Mouse (Mus musculus) midbrain, embryonic 12.5 days (tissue): Measurements from ENCODE around the gene Tubb4b. TPM values are rescaled to one million over a fixed set of nuclear protein-coding genes. Genes with fewer than 3 reads are reported as not detected.

Experiments used
- ATAC-seq: fragments of 200-750 bp; cut with Nextera tagmentation; 2 replicates; pipeline ENCODE4 v1.8.0; 2017; ENCODE audit warnings: low read depth, moderate TSS enrichment, moderate library complexity; ENCODE audit not compliant: low FRiP score
- H3K27ac ChIP-seq: fragments of 300-500 bp; sonication (generic); replicated peaks from 2 replicates; pipeline ENCODE4 v1.5.1; 2016; ENCODE audit warnings: mild to moderate bottlenecking
- H3K27me3 ChIP-seq: fragments of 300-500 bp; sonication (generic); 2 replicates; pipeline ENCODE4 v1.6.1; 2016; ENCODE audit warnings: mild to moderate bottlenecking
- H3K36me3 ChIP-seq: fragments of 300-500 bp; sonication (generic); 2 replicates; pipeline ENCODE4 v1.6.1; 2016
- H3K4me1 ChIP-seq: fragments of 300-500 bp; sonication (generic); 2 replicates; pipeline ENCODE4 v1.6.1; 2016
- H3K4me2 ChIP-seq: fragments of 300-500 bp; sonication (generic); replicated peaks from 2 replicates; pipeline ENCODE4 v1.6.1; 2016; ENCODE audit warnings: mild to moderate bottlenecking, moderate library complexity
- H3K4me3 ChIP-seq: fragments of 300-500 bp; sonication (generic); 2 replicates; pipeline ENCODE4 v1.5.1; 2016; ENCODE audit warnings: mild to moderate bottlenecking
- H3K9ac ChIP-seq: fragments of 300-500 bp; sonication (generic); replicated peaks from 2 replicates; pipeline ENCODE4 v1.6.1; 2016; ENCODE audit warnings: mild to moderate bottlenecking, moderate library complexity
- H3K9me3 ChIP-seq: fragments of 300-500 bp; sonication (generic); 2 replicates; pipeline ENCODE4 v1.6.1; 2016; ENCODE audit warnings: mild to moderate bottlenecking
- WGBS: fragments of 180-500 bp; shearing (Covaris S2); methylation state at CpG from one replicate; pipeline ENCODE4 v1.1.7; 2016; 5-methylcytosine and 5-hydroxymethylcytosine counted together
- polyA plus RNA-seq: library from polyadenylated mRNA; unstranded; fragments of >200 nt; fragmentation: Nextera tagmentation; extraction: Ambion mirVana; gene quantifications from 2 replicates; pipeline ENCODE4 v1.2.1, GENCODE M21; 2016

Tubb4b gene
- polyA plus RNA-seq, 1 experiment from 2014 or later = 476 TPM

DNA sequence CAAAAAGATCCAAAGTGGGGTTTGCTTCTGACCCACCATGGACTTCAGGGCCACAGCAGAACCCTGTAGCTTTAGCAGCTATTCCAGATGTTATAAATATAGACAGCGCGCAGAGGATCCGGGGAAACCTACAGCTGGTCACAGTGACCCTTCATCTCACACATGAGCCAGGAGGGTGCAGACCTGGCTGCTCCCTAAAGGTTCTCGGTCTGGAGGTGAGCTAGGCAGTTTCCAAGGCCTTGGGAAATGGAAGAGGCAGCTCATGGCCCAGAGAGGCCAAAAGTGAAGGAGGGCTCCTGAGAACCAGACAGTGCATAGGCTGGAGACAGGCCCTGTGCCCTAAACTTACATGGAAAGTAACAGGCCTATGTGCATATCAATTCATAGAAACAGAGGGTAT lies 50.7 kb downstream of the Tubb4b start:
- no peak overlapping the region for H3K4me2 ChIP-seq
- H3K27me3 ChIP-seq = 0 out of 2 replicates have a peak, but pooled peaks cover 8% of the 10 kb centered on the region
- ATAC-seq = no peak
- no peaks in the 10 kb centered on the region for H3K36me3 ChIP-seq
- 96% methylated on average over 4 of the region's 4 CpGs for WGBS
- no peak overlapping the region for H3K27ac ChIP-seq
- H3K9me3 ChIP-seq = no peaks in the 10 kb centered on the region
- H3K9ac ChIP-seq = no peak overlapping the region
- peaks cover 68% of the 10 kb centered on the region for H3K4me1 ChIP-seq
- no peak overlapping the region for H3K4me3 ChIP-seq

DNA sequence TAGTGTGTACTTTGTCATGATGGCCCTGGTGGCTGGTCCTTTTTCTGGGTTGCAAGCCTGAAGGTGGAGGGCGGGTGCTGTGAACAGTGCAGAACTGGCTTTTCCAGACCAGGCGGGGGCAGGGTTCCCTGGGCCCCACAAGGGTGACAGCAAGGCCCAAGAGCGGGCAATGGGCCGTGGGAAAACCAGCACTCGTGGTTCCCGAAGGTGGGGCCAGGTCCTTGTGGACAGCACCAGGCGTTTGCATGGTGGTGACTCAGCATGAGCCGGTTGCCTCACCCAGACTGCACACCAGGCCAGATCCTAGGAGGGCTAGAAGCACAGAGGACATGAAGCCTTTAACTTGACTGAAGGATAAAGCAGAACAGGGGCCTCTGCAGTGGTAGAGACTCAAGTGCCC lies 51.9 kb downstream of the Tubb4b start:
- WGBS = 72% methylated on average over 8 of the region's 8 CpGs
- peaks cover 66% of the 10 kb centered on the region for H3K4me1 ChIP-seq
- no peak for ATAC-seq

More for the DNA sequence above, 51.9 kb downstream of the Tubb4b start:
- Histone ChIP-seq H3K27me3 (0 out of 2 replicates have a peak, but pooled peaks cover 8% of the 10 kb centered on the region), H3K9ac (no peak overlapping the region), H3K27ac (no peak overlapping the region; the same call in 1 of the 2 replicates), H3K36me3 (no peaks in the 10 kb centered on the region), H3K4me3 (no peak overlapping the region), H3K9me3 (no peaks in the 10 kb centered on the region), H3K4me2 (no peak overlapping the region)

Other genes with a start within 250 kb of the Tubb4b start
- 140 TPM in 2 replicates for gene Mrpl41, start 249.6 kb downstream of the Tubb4b start, polyA plus RNA-seq
- gene Pnpla7, start 248.7 kb downstream of the Tubb4b start, polyA plus RNA-seq = 3.6 and 5.5 TPM in 2 replicates
- 102 and 104 TPM in 2 replicates for gene Nsmf, start 170.3 kb downstream of the Tubb4b start, polyA plus RNA-seq
- gene Entpd8, start 144.4 kb downstream of the Tubb4b start, polyA plus RNA-seq = not detected in 2 replicates
- not detected in 2 replicates for gene Noxa1, start 129.6 kb downstream of the Tubb4b start, polyA plus RNA-seq
- gene Nrarp, start 43.9 kb downstream of the Tubb4b start, polyA plus RNA-seq = 91.2 and 92.1 TPM in 2 replicates
- 1.4 and 1.6 TPM in 2 replicates for gene Tor4a, start 27.8 kb downstream of the Tubb4b start, polyA plus RNA-seq
- 118 and 123 TPM in 2 replicates for gene Nelfb, start 13.2 kb downstream of the Tubb4b start, polyA plus RNA-seq
- gene Stpg3, start 10.1 kb downstream of the Tubb4b start, polyA plus RNA-seq = not detected in 2 replicates
- gene Fam166a, start 6.0 kb downstream of the Tubb4b start, polyA plus RNA-seq = 0.21 and 1.6 TPM in 2 replicates
- gene Slc34a3, start 9.7 kb upstream of the Tubb4b start, polyA plus RNA-seq = not detected in 2 replicates
- not detected in 2 replicates for gene Rnf224, start 12.1 kb upstream of the Tubb4b start, polyA plus RNA-seq
- 31.9 and 35.3 TPM in 2 replicates for gene Rnf208, start 17.6 kb upstream of the Tubb4b start, polyA plus RNA-seq
- not detected in 2 replicates for gene Cysrt1, start 17.8 kb upstream of the Tubb4b start, polyA plus RNA-seq
- gene AL732309.1, start 22.2 kb upstream of the Tubb4b start, polyA plus RNA-seq = 5.1 and 5.2 TPM in 2 replicates
- gene Tmem203, start 30.7 kb upstream of the Tubb4b start, polyA plus RNA-seq = 20.6 and 23.6 TPM in 2 replicates
- 10.1 and 10.2 TPM in 2 replicates for gene Tprn, start 37.9 kb upstream of the Tubb4b start, polyA plus RNA-seq
- 210 and 216 TPM in 2 replicates for gene Ssna1, start 47.7 kb upstream of the Tubb4b start, polyA plus RNA-seq
- gene Anapc2, start 47.8 kb upstream of the Tubb4b start, polyA plus RNA-seq = 143 and 144 TPM in 2 replicates
- gene Tmem210, start 63.4 kb upstream of the Tubb4b start, polyA plus RNA-seq = not detected in 2 replicates
- not detected in 2 replicates for gene Lrrc26, start 65.2 kb upstream of the Tubb4b start, polyA plus RNA-seq
- 6.1 and 8.2 TPM in 2 replicates for gene Grin1, start 94.5 kb upstream of the Tubb4b start, polyA plus RNA-seq
- 72.2 and 72.9 TPM in 2 replicates for gene Man1b1, start 107.6 kb upstream of the Tubb4b start, polyA plus RNA-seq
- gene Dpp7, start 131.7 kb upstream of the Tubb4b start, polyA plus RNA-seq = 19.5 and 20.5 TPM in 2 replicates
- gene Uap1l1, start 141.0 kb upstream of the Tubb4b start, polyA plus RNA-seq = 2.9 and 7.4 TPM in 2 replicates
- 52.1 and 52.3 TPM in 2 replicates for gene Sapcd2, start 147.6 kb upstream of the Tubb4b start, polyA plus RNA-seq
- gene Entpd2, start 171.2 kb upstream of the Tubb4b start, polyA plus RNA-seq = 0.20 TPM in 2 replicates
- gene Npdc1, start 174.6 kb upstream of the Tubb4b start, polyA plus RNA-seq = 216 and 221 TPM in 2 replicates
- 0.09 TPM in 1 of 2 replicates, not detected in the other for gene Fut7, start 198.6 kb upstream of the Tubb4b start, polyA plus RNA-seq
- gene Abca2, start 204.0 kb upstream of the Tubb4b start, polyA plus RNA-seq = 9.4 and 10.3 TPM in 2 replicates
- gene Clic3, start 232.1 kb upstream of the Tubb4b start, polyA plus RNA-seq = 2.5 and 2.9 TPM in 2 replicates
- gene Paxx, start 236.4 kb upstream of the Tubb4b start, polyA plus RNA-seq = 42.9 and 48.6 TPM in 2 replicates
- 1.5 and 1.8 TPM in 2 replicates for gene Ptgds, start 245.3 kb upstream of the Tubb4b start, polyA plus RNA-seq